Mouse (Mus musculus) ES-CJ7 (cell line): ENCODE measurements around the gene Olfr1467.

Experiments used
- DNase-seq: peaks from one replicate; pipeline ENCODE4 v3.0.0; 2011; ENCODE audit warnings: low read depth, low spot score

The Olfr1467 gene

GRCm38 (mm10) chr19:13361936-13362335, at the start of gene Olfr1467:
Olfr1467 (plus strand) TSS chr19:13362236.
- no peak for DNase-seq

DNA sequence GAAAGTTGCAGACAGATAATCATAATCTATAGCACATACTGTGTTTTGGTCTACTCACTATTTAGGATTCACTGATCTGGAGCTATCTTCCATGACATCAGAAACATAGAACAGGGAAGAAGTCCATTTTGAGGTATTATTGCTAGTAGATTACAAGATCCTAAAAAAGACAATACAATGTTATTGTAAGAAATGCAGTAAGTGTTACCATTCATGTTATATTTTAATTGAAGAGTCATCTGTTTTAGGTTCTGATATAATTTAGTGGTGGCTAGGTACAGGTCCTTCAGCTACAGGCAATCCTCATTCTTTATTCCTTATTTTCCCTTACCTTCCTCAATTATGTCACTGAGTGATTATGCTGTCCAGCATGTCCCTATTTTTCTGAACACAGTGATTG, 46.6 kb upstream of the Olfr1467 start, which contains the start of gene Olfr1465:
Gene Olfr1465, minus strand, starts transcription at position 101 of the 400 bp plus-strand sequence.
- DNase-seq: no peak

GRCm38 (mm10) chr19:13338562-13338961, 23.5 kb upstream of the Olfr1467 start, which contains the start of gene Olfr1466:
Olfr1466 (plus strand) TSS chr19:13338862.
- no peak for DNase-seq

GRCm38 (mm10) chr19:13407549-13407948, 45.5 kb downstream of the Olfr1467 start, which contains the start of gene Olfr1469:
Olfr1469 (plus strand) TSS chr19:13407849.
- no peak for DNase-seq
